Mouse (Mus musculus) cerebellum, postnatal 4 days (tissue): ENCODE results near the gene Fam219a.

Experiments used
- DNase-seq, 2 experiments: peaks; one replicate each; pipeline ENCODE4 v3.0.0; 2022; ENCODE audit warnings: low spot score in 2 of 2, mixed read lengths in 1 of 2

Fam219a gene

DNA sequence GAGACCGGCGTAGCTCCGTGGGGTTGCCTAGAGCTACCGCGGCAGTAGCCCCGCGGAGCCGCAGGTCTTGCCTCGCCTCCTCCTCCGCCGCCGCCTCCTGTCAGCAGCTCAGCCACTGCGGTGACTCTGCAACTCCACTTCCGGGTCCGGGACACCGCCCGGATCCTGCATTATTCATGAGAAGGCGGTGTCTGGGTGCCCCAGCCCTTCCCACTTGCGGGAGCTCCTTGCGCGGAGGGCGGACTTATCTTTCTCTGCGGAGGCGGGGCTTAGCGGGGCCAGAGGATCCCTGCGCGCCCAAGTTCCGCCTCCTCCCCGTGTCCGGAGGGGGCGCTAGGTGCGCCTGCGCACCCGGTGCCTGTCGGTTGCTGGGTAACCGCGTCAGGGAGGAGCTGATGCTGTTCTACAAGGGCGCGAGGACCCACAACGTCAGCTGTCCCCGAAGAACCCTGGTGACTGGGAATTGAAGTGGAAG lies at the start of gene Fam219a, which contains the start of gene Dnaic1:
Gene Fam219a, minus strand, starts transcription at position 128 of the 475 bp plus-strand sequence.
Gene Dnaic1, plus strand, starts transcription at position 365 of the 475 bp plus-strand sequence.
- DNase-seq: peak; percentile 96 to 97

DNA sequence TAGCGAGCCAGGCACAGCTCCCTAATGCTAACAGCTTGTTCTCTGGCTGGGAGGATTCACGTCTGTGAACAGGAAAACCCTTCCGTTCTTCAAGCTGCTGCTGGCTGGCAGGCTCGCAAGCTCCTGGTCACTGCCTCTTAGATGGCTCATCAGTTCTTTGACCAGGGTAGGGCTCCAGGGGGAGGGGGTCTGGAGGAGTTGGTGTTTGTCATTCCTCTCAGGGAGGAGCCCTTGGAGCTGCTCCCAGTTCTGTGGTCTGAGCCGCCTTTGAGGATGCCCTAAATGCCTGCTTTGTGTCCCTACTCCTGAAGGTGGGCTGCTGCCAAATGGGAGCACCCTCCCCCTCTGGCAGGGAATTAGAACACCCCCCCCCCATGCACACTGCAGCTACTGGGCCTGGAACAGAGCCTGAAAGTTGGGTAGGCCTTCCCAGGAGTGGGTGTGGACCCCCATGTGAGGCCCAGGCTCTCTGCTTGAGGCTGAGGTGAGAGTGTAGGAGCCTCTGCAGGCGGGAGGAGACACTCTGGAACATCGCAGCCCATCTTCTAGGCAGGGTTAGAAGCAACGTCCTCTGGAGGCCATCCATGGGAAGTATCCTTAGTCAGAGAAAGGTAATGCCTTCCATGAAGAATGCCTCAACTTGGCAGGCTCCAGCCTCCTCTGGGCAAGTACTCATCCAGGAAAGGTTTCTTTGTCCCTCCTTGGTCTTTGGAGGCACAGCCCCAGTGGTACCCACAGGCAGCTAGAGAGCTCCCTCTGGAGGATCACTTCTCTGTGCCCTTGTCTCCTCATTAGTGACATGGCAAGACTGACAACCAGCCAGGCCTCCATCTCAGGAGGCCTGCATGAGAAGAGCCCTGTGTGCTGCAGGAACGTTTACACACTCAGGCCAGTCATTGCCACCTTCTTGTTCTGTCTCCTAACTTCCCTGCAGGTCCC lies 46.6 kb upstream of the Fam219a start:
- DNase-seq: peak in 1 of 2 experiments; percentile 70

DNA sequence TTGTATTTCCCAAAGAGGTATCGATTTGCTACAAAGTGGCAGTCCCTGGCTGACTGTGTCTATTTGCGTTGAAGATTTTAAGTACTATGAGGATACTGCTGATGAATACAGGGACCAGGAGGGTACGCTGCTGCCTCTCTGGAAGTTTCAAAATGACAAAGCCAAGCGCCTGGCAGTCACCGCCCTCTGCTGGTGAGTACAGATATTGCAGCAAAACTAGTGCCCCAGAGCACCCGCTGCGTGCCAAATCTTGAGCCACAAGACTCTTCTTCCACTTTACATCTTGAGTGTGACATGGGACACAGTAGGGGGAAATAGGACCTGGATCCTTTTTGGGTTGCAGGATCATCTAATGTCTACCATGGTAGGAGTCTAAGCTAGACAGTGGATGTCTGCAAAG lies 44.8 kb upstream of the Fam219a start:
- peak; percentile 82 to 91 for DNase-seq

DNA sequence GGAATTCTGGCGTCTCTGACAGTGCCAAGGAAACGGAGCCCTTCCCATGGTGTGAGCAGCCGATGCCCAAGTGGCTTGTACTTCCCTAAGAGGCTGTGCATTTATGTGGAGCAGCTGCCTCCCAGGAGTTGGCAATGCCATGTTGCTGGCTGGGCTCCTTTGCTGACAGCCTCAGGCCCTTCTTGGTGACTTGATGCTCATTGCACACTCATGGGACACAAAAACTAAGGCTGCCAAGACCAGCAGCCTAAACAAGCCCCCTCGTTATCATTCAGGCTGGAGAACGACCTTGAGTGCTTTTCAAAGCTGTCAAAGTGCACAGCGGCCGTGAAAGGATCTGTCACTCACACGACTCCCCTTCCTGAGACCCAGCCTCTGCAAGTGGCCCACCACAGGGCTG lies 42.8 kb upstream of the Fam219a start:
- peak; percentile 48 to 72 for DNase-seq

DNA sequence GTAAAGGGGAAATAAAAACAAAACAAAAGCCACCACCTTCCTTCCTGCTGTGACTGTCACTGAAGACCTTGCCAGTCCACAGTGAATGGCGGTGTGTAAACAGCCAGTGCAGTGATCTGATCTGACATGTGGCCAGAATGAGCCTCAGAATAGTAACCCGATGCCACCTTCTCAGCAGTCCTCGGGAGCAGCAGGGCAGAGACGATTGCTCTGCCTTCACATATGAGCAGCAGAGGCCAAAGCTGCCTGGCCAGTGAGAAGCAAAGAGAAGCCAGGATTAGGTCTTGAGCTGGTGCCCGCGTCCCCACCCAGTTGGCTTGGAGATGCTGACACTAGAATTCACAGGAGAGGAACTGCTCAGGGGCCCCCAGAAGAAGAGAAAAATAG lies 41.2 kb upstream of the Fam219a start:
- DNase-seq: no peak

DNA sequence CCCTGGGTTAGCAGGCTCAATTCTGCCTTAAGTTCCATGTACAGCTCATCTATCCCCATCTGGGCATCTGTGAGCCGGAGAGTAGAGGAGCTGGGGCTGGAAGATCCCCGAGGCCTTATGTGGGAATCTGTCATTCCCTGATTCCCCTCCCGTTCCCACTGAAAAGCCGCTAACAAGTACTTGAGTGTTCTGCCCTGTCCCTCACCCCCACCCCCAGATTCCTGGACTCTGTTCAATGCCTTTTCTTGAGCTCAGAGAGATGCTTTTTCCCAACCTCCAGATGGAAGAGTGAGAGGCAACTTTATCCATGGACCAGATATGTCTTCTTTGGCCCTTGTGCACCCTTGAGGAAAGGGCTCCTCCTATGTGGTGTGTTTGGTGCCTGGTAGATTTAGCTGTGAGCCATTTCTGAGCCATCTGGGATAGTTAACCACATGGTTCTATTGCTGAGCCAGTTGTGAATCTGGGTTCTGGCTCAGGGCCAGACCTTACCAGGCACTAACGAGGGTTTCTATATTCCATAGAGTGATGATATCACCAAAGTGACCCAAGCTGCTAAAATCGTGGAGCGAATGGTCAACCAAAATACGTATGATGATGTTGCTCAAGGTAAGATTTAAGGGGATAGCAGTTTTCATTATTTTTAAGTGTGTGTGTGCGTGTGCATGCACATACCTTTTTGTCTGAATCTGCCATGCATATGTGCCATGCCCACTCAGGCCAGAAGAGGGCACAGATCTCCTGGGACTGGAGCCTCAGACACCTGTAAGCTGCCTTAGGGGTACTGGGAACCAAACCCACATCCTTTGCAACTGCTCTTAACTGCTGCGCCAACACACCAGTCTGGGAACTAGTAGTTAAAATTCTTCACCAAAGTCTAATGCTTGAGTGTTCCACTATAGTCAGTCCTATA lies 40.6 kb upstream of the Fam219a start:
- no peak for DNase-seq

DNA sequence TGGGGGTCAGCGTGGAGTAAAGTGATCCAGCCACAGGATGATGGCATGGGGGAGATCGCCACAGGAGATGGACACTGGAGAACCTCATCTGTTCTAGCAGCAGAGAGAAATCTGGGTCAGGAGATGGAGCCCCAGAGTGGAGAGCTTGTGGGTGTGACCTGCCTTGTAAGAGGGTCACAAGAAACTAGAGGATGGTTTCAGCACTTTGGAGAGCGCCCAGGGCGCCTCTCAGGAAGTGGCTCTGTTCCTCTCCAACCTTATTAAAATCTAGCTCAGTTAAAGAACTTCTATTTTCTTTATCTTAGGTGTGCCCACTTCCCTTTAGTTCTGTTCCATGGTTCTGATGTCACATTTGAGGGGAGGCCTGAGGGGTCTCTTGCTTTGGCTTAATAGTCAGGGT lies 37.4 kb upstream of the Fam219a start:
- DNase-seq: no peak

DNA sequence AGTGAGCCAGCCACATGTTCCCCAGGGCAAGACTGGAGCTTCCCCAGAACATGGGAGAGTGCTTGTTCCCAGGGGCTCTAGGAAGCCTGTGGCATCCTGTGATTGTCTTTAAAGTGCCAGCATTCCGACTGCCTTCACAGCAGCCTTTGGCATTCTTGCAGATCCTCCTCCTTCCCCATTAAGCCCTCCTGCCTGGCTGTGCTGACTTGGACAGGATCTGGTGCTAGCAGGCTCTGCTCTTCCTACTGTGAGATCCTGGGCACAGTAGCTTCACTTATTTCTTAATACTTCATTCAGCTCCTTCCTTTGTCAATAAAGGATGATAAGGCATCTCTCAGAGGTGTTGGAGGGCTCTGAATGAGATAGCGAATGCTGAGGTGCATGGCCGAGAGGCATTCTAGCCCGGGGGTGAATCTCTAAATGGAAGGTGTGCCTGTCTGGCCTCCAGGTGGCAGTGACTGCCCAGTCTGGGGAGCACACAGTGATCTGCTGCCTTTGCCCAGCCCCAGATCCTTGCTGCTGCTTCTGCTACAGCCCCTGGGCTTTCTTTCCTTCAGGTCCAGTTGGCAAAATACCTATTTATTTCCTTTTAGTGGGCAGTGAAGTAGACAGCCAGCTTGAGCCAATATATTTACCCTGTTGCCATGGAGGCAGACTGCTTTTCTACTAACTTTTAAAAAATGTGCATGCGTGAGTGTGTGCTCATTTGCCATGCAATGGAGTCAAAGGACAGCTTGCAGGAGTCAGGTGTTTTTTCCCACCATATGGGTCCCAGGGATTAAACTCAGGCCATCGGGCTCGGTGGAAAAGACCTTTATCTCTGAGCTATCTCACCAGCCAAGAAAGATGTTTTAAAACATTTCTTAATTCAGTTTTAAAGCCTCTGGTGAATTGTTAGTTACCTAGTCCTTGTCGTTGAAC lies 35.4 kb upstream of the Fam219a start:
- peak in 1 of 2 experiments; percentile 54 for DNase-seq

DNA sequence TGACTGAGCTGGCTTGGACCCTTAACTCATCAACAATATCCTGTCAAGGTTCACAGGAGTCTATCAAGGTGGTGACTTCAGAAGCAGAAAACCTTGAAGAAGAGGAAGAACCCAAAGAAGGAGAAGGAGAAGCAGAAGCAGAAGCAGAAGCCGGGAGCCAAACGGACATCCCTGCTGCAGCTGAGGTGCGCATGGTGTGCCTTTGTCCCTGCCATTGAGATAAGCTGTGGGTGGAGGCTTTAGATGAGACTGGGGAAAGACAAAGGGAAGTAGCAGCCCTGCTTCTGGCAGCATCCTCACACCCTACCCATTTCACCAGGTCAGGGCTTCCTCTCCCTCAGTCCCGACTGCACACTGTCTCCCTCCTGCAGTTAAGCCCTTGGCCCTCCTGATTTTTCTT lies 33.5 kb upstream of the Fam219a start:
- DNase-seq: no peak

DNA sequence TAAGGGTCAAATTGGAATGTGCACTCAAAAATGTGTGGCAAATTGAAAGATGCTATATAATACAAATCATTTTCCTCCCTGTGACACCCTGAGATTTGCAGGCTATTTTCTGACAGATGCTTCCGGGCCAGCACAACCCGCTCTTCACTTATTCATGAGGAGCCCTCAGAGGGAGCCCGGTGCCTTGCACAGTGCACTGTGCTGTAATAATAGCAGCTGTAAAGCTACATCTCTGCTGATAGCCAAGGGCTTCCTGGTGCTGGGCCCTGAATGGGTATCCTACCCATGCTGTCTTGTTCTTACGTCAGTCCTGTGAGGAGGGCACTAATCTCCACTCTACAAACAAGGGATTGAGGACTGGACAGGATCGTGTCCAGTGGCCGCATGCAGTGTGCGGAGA lies 14.0 kb upstream of the Fam219a start:
- DNase-seq: no peak

DNA sequence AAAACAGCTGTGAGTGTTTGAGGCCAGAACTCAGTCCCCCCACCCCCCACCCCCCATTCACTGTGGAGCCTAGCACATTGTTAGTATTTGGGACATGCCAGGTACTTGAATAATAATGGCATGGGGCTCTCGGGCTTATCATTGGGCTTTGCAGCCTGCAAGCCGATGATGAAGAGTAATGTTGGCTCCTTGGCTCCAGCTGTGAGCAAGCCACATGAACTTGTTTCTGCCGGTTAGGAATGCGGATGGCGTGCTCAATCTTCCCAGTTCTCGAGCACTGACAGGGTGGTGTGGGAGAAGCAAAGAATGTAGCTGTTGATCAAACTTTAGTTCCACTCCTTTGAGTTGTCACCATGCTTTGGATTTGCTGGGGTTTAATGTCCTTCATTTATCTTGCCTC lies 6.6 kb upstream of the Fam219a start:
- DNase-seq: no peak

DNA sequence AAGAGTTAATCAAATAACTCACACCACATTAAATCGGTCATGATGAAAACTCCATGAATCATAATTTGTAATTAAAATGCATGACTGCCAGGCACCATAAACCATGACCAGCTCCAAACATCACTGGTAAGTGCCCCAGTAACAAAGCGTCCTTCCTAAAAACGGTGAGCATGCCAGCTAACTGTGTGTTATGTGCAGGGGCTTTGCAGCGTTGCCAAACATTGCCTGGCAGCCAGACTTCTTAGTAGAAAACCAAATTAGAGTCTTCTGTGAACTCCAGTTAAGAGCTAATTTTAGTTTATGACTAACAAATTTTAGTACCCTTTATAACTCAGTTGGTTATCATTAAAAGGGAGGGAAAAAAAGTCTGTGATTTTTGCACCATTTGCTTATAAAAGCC lies 4.2 kb upstream of the Fam219a start:
- DNase-seq: no peak

DNA sequence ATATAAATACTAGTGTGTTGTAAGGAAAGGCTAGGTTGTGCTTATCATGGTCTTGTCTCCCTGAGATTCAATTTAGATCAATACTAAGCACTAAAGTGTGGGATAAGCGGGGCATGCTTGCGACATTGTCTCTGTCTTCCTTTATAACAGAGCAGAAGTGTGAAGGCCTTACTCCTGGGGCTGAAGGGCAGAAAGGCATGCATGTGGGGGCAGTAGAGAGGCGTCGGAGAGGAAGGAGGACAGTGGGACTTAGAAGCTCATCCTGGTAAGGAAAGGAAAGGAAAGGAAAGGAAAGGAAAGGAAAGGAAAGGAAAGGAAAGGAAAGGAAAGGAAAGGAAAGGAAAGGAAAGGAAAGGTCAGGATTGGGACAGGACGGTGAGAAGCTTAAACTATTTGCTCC lies 2.2 kb upstream of the Fam219a start:
- DNase-seq: no peak

DNA sequence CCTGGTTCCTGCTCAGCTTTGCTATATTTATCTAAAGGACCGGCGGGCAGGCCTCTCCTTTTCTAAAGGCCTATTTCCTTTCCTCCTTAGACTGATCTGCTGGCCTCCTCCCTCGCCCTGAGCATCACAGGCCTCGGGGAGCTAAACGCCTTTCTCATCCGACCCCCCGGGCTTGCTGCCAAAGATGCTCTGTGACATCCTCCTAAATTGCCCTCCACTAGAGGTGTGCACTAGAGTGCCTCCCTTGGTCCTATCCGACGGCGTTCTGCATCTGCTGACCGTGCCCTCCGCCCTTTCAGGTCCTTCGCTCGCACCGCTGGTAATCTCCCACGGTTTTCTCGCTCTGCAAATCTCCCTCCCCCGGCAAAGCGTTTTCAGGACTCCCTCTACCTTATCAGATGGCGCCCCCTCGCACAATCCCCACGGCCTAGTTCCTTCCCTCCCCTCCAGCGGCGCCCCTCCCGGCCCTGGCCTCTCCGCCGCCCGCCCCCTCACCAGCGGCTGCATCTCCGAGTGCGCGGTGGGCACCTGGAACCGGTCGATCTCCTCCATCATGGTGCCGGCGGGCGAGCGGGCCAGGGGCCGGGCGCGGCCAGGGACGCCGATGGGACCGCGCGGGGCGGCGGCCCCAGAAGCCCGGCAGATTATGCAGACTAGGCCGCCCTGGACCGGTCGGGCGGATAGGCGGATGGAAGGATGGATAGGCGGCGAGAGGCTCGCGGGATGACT lies 492 bp downstream of the Fam219a start:
- peak; percentile 37 to 64 for DNase-seq

DNA sequence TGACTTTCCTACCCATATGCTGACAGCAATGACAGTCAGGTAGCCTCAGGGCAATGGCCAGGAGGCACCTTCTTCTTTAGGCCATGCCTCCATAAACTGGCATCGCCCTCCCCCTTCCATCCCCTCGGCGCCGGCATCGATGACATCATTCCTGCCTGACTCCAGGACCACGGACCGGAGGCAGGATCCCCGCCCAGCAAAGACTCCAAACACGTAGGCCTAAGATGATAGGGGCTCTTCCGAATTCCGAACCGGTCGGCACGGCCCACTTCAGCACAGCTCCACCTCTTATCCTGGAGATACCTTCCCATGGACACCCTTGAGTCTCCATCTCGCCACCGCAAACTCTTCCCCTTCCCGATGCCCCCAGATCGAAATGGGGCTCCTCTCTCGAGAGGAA lies 1.1 kb downstream of the Fam219a start:
- DNase-seq: peak in 1 of 2 experiments; percentile 38

DNA sequence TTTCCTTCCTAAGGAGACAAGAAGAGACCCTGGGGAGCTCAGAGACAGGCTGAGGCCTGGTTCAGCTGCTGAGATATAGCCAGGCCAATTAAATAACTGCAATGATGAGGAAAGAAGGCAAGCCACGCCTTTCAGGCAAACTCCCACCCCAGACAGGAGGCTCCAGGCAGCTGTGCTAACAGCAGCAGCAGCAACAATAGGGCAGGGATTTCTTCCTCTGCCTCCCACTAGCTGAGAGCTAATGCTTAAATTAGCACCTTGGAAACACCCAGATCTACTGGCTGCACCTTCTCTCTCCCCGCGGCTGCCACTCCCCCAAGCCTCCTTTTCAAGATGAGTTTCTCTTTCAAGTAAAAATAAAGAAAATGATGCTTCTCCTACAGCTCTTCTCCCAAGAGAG lies 3.2 kb downstream of the Fam219a start:
- no peak for DNase-seq

DNA sequence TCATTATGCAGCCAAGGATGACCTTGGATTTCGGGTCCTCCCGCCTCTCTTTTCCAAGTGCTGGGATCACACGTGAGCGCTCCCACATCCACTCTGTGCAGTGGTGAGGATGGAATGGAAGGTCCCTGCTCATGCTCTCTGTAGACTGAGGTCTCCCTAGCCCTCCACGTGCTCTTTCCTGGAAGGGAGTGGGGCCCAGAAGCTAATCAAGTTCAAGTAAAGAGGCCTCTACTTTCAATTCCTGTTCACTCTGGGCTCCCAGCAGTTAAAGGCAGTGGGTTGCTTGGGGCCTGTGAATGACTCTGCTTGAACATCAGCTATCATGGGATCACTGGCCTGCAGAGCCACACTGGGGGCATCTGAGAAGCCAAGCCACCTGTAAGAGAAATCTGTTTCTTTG lies 6.0 kb downstream of the Fam219a start:
- DNase-seq: no peak

DNA sequence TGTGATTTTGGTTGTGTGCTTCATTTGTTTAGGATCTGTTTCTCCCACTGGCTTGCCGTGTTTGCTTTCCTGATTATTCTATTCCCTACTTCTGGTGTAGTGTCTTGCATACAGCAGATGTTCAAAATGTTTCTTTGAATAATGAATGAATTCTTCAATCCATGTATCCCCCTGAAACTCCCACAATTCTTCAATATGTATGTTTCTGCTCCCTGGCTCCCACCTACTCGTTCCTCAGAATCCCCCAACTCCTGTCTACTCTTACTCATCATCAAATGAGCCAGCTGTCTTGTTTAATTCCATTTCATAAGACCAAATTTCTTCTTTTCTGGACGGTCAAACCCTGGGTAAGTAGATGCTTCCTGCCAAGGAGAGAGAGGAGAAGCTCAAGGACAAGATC lies 12.2 kb downstream of the Fam219a start:
- no peak for DNase-seq

DNA sequence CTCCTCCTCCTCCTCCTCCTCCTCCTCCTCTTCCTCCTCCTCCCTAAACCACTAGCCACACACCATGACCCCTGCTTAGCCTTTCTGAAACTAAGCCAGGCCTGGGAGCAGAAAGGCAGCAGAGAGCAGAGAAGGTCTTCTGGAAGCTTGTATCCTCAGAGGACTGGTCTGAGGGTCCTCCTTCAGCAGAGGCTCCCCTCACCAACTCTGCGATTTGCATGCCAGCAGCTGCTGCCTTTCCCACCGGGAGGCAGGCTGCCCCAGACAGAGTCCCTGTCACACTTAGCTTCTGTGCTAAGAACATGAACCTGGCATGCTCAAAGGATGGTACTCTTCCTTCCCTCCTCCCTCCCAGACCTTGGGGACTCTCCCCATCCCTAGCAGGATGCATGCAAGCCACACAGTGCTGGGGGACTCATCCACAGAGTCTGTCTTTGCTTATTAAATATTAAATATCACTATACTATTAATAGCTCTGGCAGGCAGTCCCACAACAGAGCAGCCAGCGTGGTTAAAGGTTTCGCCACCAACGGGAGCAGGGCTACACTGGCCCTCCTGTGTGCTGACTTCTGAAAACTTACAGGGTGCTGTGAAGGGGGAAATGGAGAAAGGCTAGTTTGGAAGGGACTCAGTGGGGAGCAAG lies 12.9 kb downstream of the Fam219a start:
- no peak for DNase-seq
